Mouse (Mus musculus) heart, postnatal 0 days (tissue): ENCODE data around the gene Guf1. TPM values are rescaled to one million over a fixed set of nuclear protein-coding genes. Genes with fewer than 3 reads are reported as not detected.
A peak's percentile ranks its signal among the peaks of the same experiment; 100 is the strongest.

Experiments used
- ATAC-seq: fragments of 200-750 bp; cut with Nextera tagmentation; 2 replicates; pipeline ENCODE4 v1.8.0; 2017; ENCODE audit warnings: low read depth, moderate number of reproducible peaks, moderate library complexity; ENCODE audit not compliant: insufficient read depth
- DNase-seq: peaks from one replicate; pipeline ENCODE4 v3.0.0-alpha.2; 2016; ENCODE audit warnings: low spot score
- H3K27ac ChIP-seq: fragments of 300-500 bp; sonication (generic); 2 replicates; pipeline ENCODE4 v1.5.1; 2014; ENCODE audit warnings: low read depth, mild to moderate bottlenecking
- H3K27me3 ChIP-seq: fragments of 300-500 bp; sonication (generic); 2 replicates; pipeline ENCODE4 v1.6.1; 2014; ENCODE audit warnings: low read length, mixed read lengths; ENCODE audit not compliant: control insufficient read depth, insufficient read depth
- H3K36me3 ChIP-seq: fragments of 300-500 bp; sonication (generic); replicated peaks from 2 replicates; pipeline ENCODE4 v1.6.1; 2014; ENCODE audit warnings: low read length, mixed read lengths; ENCODE audit not compliant: control insufficient read depth, insufficient read depth
- H3K4me1 ChIP-seq: fragments of 300-500 bp; sonication (generic); 2 replicates; pipeline ENCODE4 v1.6.1; 2014; ENCODE audit warnings: antibody characterized with exemption; ENCODE audit not compliant: control insufficient read depth, insufficient read depth
- H3K4me2 ChIP-seq: fragments of 300-500 bp; sonication (generic); 2 replicates; pipeline ENCODE4 v1.6.1; 2014; ENCODE audit warnings: low read depth, mild to moderate bottlenecking, low read length, moderate library complexity
- H3K4me3 ChIP-seq: fragments of 300-500 bp; sonication (generic); 2 replicates; pipeline ENCODE4 v1.5.1; 2014; ENCODE audit warnings: low read depth, low read length
- H3K9ac ChIP-seq: fragments of 300-500 bp; sonication (generic); replicated peaks from 2 replicates; pipeline ENCODE4 v1.6.1; 2014; ENCODE audit warnings: low read depth, low read length, mixed read lengths
- H3K9me3 ChIP-seq: fragments of 300-500 bp; sonication (generic); replicated peaks from 2 replicates; pipeline ENCODE4 v1.6.1; 2016; ENCODE audit warnings: low read length; ENCODE audit not compliant: control insufficient read depth
- CTCF ChIP-seq: IDR thresholded peaks from 2 replicates; pipeline ENCODE4 v1.5.1; 2016; ENCODE audit warnings: antibody characterized with exemption, control low read depth, low read depth
- EP300 ChIP-seq: IDR thresholded peaks from 2 replicates; pipeline ENCODE4 v1.6.1; 2016; ENCODE audit warnings: antibody characterized with exemption, low read depth
- WGBS: fragments of 180-500 bp; shearing (Covaris S2); extraction: QIAGEN DNeasy Blood & Tissue Kit; methylation state at CpG from one replicate; pipeline ENCODE4 v1.1.7; 2014; 5-methylcytosine and 5-hydroxymethylcytosine counted together
- polyA plus RNA-seq: library from polyadenylated mRNA; unstranded; fragments of >200 nt; fragmentation: Nextera tagmentation; extraction: Ambion mirVana; gene quantifications from 2 replicates; pipeline ENCODE4 v1.2.1, GENCODE M21; 2015
- total RNA-seq: library from RNA; depleted of rRNA; stranded (reverse); fragments of >200 nt; gene quantifications from 2 replicates; pipeline ENCODE4 v1.2.3, GENCODE M21; 2014; ENCODE audit warnings: low replicate concordance

The Guf1 gene
- total and polyA plus RNA-seq, 2 experiments from 2014 or later, result 21.8 to 37.2 TPM

DNA sequence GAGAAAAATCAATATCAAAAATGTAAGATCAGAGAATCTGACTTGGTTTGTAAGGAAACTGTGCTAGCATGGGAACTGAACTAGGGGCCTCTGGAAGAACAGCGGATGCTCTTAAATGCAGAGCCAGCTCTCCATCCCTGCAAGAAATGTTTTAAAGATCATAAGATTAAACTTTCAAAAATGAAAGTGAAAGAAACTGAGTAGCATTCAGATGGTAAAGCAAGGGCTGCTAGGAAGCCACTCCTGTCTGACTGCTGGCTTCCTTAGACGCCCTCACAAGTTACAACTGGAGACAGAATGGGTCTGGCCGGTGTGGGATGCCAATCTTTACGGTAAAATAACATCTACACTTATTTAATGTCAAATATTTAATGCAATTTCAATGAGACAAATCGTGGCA lies 34.7 kb upstream of the Guf1 start:
- Histone ChIP-seq H3K4me1 (no peaks in the 10 kb centered on the region), H3K4me2 (peak overlapping the region; percentile 30), H3K27me3 (no peaks in the 10 kb centered on the region), H3K36me3 (peaks cover 14% of the 10 kb centered on the region), H3K4me3 (no peak overlapping the region), H3K27ac (no peak overlapping the region), H3K9me3 (no peaks in the 10 kb centered on the region), H3K9ac (no peak overlapping the region)
- 56% methylated on average over 5 of the region's 5 CpGs for WGBS
- TF ChIP-seq CTCF (no peak), EP300 (no peak)
- DNase-seq (no peak), ATAC-seq (no peak)

DNA sequence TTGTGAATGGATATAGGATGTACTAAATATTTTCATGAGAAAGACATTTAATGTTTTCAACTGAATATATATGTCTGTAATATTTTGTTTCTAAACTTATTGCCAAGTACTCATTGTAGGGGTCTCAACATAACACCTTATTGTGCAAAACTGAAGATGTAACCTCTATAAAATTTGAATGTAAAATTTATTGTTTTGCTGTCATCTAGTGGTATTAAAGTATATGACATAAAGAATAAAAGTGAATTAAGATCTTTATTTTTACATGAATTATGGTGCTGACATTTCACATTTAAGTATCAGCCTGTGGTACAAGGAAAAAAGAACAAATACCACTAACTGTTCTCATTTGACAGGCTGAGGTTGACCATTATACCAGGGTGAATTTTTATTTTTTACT lies 32.8 kb upstream of the Guf1 start:
- H3K9me3 ChIP-seq, result no peaks in the 10 kb centered on the region
- H3K4me3 ChIP-seq, result no peak overlapping the region
- no peak for TF ChIP-seq CTCF
- no peak for TF ChIP-seq EP300
- no peak overlapping the region for H3K4me2 ChIP-seq
- H3K36me3 ChIP-seq, result peaks cover 11% of the 10 kb centered on the region
- H3K27ac ChIP-seq, result no peak overlapping the region
- no peak for DNase-seq
- ATAC-seq, result no peak
- no peaks in the 10 kb centered on the region for H3K27me3 ChIP-seq
- H3K4me1 ChIP-seq, result no peaks in the 10 kb centered on the region
- no peak overlapping the region for H3K9ac ChIP-seq

DNA sequence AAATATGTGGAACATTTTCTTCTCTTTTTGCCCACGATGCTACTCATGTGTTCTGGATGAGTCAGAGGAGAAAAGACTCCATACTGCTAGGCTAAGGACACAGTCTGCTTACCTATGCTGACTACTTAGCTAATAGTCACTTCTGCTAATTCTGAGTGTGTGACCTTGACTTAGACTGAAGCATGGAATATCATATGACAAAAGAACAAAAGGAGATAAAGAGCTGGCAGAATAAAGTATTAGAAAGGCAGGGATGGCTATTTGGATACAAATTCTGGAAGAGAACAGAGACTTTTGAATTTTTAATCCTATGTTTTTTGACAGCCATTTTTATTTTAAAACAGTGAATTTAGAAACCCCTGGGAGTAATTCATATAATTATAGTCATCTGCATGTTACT lies 15.0 kb upstream of the Guf1 start:
- TF ChIP-seq EP300, result no peak
- no peak for TF ChIP-seq CTCF
- Histone ChIP-seq H3K4me3 (peak overlapping the region; percentile 41; the same call in 1 of the 2 replicates), H3K9me3 (no peaks in the 10 kb centered on the region), H3K4me1 (peaks cover 7% of the 10 kb centered on the region; the same call in 1 of the 2 replicates), H3K36me3 (no peaks in the 10 kb centered on the region), H3K27me3 (no peaks in the 10 kb centered on the region), H3K27ac (peak overlapping the region; percentile 92), H3K4me2 (peak overlapping the region; percentile 55), H3K9ac (no peak overlapping the region)
- DNase-seq (peak; percentile 55), ATAC-seq (peak; percentile 75)
- 71% methylated on average over 1 of the region's 1 CpGs for WGBS

DNA sequence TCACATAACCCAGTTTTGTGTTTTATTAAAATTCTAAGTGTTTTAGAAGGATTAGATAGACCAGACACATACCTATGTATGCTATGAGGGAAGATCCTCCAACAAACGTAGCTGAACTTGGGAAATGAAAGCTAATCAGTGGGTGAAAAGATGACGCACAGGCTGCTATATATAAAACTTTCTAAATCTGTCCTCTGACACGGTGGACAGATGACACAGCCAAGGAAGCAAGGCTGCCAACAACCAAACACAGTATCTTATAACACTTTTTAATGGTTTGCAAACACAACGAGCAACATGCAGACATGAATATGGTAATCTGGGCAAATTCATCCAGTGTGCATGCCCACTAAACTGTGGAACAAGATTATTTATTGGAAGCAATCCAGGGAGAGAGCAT lies 14.2 kb upstream of the Guf1 start, which contains the start of gene Yipf7:
TSS of gene Yipf7 (minus strand) at position 160 of the 400 bp plus-strand sequence.
- WGBS, result 17% methylated on average over 4 of the region's 4 CpGs
- Histone ChIP-seq H3K4me2 (peak within 1 kb of the TSS; percentile 55), H3K4me1 (peaks cover 7% of the 10 kb centered on the region; the same call in 1 of the 2 replicates)

DNA sequence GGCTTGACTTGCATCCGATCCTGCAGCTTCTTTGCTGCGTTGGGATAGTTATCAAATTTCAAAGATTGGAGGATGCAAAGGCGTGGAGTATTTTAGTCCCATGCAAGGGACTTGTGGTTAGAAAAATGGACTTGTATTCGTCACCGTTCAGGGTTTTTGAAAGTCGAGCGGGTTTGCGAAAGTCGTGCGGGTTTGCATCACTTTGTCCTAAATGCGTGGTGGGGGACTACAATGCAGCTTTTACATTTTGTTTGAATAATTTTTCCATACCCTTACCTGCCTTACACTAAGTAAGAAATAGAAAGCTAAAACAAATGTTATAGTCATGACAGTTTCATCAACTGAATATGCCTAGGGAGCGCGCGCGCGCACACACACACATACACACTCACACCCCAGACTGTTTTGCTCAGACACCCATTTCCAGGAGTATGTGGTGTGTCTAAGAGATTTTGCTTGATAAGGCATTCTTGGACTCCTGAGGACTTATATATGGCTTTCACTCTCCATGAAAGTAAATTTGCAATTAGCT lies 747 bp downstream of the Guf1 start:
- Histone ChIP-seq H3K27ac (peak overlapping the region; percentile 96), H3K36me3 (peaks cover 27% of the 10 kb centered on the region), H3K9me3 (no peaks in the 10 kb centered on the region), H3K9ac (peak overlapping the region; percentile 98), H3K4me2 (peak overlapping the region; percentile 66), H3K4me1 (0 out of 2 replicates have a peak, but pooled peaks cover 9% of the 10 kb centered on the region), H3K27me3 (no peaks in the 10 kb centered on the region), H3K4me3 (peak overlapping the region; percentile 99)
- TF ChIP-seq EP300, result no peak
- TF ChIP-seq CTCF, result no peak
- ATAC-seq, result no peak
- 12% methylated on average over 16 of the region's 16 CpGs for WGBS
- DNase-seq, result peak; percentile 25

More for the DNA sequence above, 14.2 kb upstream of the Guf1 start, which contains the start of gene Yipf7:
- DNase-seq (peak; percentile 84), ATAC-seq (peak; percentile 92)
- Histone ChIP-seq H3K27ac (peak within 1 kb of the TSS; percentile 92), H3K4me3 (peak within 1 kb of the TSS; percentile 41), H3K9ac (peak within 1 kb of the TSS; percentile 46; the same call in 1 of the 2 replicates), H3K36me3 (no peaks in the 10 kb centered on the region), H3K9me3 (no peaks in the 10 kb centered on the region), H3K27me3 (no peaks in the 10 kb centered on the region)
- no peak for TF ChIP-seq CTCF
- TF ChIP-seq EP300, result 0 out of 2 replicates have a peak, but pooled peaks have one; percentile 68
